Mouse (Mus musculus): Measurements from ENCODE around the gene Krtap24-1.

The Krtap24-1 gene

DNA sequence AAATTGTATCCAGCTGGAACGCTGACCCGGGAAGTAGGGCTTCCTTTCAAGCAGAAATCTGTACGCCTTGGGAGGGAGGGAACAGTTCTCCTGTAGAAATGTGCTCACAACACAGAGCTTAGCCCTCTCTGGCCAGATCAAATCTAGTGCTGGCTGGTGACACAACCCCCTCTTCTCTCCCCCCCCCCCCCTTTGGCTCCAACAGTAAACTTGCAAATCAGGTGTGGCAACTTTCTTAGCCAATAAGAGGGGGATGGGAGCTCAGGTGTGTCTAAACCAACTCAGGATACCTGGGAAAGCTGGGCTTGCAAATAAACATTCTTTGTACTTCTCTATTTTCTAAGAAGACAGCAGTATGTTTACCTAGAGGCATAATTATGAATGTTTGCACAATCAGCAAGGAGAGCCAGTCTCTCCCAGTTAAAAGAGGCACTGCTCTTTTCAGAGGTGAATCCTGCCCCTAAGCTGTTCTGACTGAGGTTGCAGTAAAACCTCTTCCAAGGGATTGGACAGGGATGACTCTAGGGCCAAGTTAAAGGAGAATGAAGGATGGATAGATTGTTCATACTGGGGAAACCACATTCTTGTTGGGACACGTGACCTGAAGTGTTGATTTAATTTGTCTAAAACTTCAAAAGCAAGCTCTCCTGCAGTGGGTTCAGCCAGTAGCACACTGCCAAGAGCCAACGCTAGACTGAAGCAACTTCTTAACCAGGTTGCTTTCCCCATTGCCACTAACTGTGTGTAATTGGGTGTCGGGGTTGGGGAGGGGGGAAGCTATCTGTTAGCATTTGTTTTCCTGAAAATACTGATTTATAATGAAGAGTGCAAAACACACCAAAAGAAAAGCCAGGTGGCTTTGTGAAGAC, 48.8 kb downstream of the Krtap24-1 start, which contains the start of gene Cldn8:
Gene Cldn8, minus strand, starts transcription at position 139 of the 869 bp plus-strand sequence.
- DNase-seq, result no peak

DNA sequence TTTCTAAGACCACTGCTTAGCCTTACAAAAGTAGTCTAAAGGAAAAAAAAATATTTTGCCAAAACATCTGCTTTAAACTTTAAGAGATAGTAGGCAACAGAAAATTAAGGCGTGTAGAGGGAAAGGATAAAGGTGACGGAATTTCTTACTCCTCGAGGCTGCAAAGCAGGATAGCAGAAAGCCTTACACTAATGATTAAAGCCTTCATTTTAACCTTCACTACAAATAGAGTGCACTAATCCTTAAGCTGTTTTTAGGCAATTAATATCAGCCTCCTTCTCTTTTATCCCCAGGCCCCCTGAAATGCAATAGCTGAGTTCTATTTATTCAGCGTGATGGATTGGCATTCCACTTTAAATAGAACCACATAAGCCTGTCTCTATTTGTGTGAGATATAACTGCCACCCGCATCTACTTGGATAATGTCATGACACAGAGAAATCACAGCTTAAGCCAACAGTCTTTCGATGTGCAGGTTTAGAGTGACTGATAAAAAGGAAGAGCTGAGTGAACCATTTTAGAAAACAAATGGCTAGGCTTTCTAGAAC, 50.4 kb downstream of the Krtap24-1 start:
- no peak for DNase-seq

Measured in cerebellum, postnatal 36 days (tissue).